Mouse (Mus musculus): ENCODE measurements at regions not wholly inside any gene's neighbourhood (a gene's known extent, or its start where the extent isn't known, plus 50 kb on each side); places are given as distances from the start of the nearest gene placed in this dataset.

DNA sequence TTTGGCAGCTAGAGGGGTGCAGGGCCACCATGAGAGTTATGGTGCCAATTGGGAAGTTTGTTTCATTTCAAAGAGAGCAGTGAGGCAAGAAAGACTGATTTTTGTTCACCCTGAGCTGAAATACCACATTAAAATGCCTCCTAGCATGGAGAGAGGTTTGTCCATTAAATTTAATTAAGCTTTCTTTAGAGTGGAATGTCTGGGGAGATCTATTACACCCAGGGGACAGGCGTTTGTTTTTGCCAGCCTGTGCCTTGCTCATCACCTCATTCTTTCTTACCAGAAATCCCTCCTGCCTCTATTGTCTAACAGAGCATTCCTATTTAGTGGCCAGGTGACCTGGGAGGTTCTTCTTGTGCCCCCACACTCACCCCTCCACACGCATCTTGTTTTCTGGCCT, 55.2 kb upstream of the Rcn1 start:
- no peak for DNase-seq

GRCm38 (mm10) chr2:105454836-105455235, 55.7 kb upstream of the Rcn1 start:
- no peak for DNase-seq

DNA sequence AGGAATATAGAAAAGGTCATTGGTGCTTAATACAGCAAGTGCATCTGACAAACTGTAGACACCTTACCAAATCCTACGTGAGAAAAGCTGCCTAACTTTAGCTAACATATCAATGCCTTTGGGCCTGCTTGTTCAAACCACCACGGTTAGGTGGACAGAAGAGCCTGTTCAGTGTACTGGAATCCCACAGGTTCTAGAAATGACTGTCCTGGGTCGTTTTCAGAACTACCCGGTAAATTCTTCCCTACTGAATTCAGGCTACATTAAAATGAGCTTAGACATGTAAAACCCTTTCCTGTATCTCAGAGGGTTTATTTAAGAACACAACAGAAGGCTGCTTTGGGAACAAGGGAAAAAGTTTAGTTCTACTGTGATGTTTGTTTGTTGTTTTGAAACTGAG, 59.5 kb upstream of the Rcn1 start:
- no peak for DNase-seq

DNA sequence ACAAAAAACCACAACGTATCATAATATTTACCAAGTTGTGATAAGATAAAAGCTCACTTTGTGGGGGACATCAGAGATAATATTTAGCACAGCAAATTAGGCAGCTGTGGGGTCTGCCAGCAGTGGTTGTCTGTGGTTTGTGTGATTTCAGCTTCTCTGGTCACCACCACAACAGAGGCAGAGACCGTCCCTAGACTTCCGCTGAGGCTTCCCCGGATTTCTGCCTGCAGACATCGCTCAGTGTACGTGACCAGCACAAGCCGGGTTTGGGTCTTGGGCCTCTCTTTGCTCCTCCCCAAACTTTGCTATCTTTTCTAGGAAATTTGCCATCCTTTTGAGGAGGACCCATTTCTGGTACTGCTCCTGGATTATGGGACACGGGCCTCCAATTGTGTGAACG, 60.4 kb upstream of the Rcn1 start:
- DNase-seq: no peak

DNA sequence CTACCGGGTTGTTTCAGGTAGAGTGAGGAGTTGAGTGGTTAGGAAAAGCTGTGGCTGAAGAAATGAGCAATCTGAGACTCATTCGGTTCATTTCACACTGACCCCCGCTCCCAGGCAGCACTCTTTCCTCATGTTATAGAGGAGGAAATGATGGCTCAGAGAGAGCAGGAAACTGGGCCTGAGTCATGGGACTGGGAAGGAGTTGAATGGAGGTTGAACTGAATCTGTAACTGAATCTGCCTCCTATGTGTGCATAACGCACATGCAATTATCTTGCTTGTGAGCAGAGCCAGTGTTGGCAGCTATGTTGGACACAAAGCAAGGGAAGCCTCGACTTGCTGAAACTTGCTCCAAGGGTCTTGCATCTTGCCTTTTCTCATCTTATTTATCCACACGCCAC, 66.5 kb upstream of the Rcn1 start:
- DNase-seq: no peak

GRCm38 (mm10) chr2:105468930-105469329, 69.8 kb upstream of the Rcn1 start:
- peak; percentile 18 for DNase-seq

- DNase-seq: no peak
Measured at GRCm38 (mm10) chr2:105476028-105476677, 77.0 kb upstream of the Rcn1 start.

DNA sequence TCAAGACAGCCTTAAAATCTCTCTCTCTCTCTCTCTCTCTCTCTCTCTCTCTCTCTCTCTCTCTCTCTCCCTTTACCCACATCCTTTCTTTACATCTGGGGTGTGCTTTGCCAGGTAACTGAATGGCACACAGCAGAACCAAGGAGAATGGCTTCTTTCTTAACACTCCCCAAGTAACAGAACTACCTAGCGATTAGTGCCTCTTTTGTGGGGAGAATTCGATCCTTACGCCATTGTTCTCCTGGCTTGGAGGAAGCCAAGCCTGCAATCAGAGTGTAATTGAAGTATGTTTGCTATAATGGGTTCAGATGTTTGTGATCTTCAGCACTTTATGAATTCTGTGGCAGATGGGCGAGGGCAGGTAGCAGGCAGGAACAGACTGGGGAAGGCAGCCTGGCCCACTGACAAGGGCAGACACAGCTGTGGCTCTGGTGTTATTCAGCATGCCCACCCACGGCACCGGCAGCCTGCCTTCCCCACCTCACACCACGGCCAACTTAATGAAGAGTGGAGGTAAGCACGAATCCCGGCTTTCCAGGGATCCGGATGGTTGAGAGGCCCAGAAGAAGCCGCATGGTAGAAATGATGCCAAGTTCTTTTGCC, 83.0 kb upstream of the Rcn1 start:
- DNase-seq: peak; percentile 6

GRCm38 (mm10) chr2:105484496-105484895, 85.4 kb upstream of the Rcn1 start:
- DNase-seq: no peak

DNA sequence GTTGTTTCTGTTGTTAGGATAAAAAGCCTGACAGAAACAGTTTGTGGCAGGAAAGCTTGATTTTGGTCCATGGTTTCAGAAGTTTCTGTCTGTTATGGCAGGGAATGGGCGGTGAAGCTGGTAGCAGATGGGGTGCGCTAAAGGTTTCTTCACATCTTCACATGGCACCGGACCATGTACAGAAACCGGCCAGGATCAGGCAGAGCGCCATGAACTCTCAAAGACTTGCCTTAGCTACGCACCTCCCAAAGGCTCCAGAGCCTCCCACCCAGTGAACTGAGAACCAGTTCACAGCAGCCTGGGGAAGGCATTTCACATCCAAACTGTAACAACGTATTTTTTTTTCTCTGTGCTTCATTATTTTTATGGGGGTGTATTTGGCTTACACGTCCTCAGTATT, 86.2 kb upstream of the Rcn1 start:
- DNase-seq: no peak

DNA sequence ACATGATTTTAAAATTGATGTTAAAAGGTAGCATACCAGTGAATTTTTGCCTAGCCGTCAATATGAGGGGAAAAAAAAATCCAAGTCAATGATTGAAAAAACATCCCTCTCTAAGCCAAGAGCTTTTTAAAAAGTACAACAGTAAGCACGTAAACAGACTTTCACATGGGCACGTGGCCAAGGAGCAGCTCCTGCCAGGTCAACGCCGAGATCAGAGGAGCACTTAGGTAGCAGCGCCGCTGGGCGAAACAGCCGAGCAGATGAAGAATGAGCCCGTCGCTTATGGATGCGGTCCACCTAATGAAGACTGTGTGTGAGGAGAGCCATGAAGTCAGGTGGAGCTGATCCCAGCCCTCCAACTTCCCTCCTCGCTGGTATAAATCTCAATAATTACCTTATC, 96.7 kb upstream of the Rcn1 start:
- DNase-seq: no peak

GRCm38 (mm10) chr2:105504197-105504596, 105.1 kb upstream of the Rcn1 start:
- DNase-seq: no peak

- no peak for DNase-seq
Measured at GRCm38 (mm10) chr2:105505554-105505953, 106.4 kb upstream of the Rcn1 start.

GRCm38 (mm10) chr2:105507160-105507559, 108.0 kb upstream of the Rcn1 start:
- DNase-seq: no peak

DNA sequence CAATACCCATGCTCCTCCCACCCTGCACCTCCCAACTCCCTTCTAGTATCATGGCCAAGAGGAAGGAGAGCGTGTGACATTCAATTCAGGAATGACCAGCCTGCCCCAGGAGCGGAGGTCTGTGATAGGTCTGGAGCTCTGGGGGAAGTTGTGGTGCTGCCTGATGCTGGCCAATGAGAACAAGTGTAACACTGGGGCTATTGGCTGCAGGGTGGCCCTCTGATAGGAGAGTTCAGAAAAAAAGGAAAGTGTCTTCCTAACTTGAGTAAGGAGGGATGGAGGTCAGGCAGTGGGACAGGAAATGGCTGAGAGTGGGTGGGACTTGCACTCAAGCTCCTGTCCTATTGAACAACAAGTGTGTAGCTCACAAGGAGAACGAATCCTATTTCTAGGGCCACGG, 111.7 kb upstream of the Rcn1 start:
- no peak for DNase-seq

DNA sequence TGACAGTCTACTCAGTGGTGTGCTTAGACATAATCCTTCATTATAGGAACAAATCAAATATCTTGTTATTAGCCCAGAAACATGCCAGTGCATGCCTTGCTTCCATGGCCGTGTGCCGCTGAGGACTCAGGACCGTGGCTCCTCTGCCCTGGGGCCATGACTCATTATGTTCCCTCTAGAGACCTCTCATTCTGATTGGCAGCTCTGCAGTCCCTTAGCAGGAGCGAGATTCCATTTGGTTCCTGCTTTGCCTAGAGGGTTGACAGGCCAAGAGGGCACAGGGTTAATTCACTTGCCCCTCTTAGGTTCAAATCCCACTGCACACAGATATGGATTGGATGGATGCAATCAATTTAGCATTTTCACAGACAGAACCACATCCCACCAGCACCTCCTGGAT, 112.6 kb upstream of the Rcn1 start:
- DNase-seq: no peak

- DNase-seq: no peak
Measured at GRCm38 (mm10) chr2:105514226-105514625, 115.1 kb upstream of the Rcn1 start.

DNA sequence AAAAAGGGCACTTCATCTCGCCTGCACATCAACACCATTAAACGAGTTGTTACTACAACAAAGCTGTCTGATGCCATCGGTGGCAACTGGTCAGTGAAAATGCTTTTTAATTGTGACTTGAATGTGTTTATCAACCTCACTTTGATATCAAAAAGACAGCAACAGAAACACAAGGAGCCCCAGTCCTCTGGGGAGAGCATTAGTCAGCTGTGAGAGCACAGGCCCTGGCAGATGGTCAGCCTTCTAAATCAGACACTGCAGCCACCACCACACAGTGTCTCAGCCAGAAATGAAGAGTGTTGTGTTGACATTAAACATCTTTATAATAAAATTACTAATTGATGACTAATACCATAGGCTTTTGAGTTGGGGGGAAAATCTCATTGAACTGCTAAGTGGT, 115.8 kb upstream of the Rcn1 start:
- DNase-seq: no peak

DNA sequence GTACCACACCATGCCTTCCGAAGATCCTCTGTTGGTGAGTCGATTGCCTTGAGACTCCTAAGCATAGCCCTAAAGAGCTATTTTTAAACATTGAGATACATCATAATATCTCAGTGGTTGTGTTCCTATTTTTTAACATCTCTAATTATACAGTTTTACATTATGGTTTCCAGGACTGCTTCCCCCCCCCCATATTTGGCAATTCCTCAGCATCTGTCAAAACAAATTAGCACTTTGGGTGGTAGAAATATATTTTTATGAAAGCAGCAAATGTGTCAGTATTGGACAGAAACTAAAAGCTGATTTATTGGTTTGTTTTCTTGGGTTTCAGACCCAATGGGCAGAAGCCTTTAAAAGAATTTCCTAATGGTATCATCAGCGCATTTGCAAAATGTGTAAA, 116.2 kb upstream of the Rcn1 start:
- no peak for DNase-seq

GRCm38 (mm10) chr2:105516267-105517133, 117.4 kb upstream of the Rcn1 start:
- no peak for DNase-seq

DNA sequence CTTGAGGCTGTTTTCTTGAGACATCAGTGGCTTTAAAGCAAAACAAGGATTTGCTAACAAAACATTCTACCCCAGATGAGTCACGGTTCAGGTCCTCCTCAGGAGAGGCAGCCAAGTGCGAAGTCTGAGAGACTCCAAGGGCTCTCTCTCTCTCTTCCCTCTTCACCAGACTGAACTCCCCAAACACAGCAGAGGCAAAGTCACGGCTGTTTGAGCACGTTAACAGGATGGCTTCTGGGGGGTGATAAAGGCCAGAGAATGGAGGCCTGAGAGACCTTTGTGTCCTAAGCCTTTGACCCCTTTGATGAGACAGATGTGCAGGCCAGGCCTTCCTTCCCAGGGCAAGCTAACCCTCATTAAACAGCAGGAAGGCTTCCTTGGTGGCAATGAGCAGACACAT, 122.7 kb upstream of the Rcn1 start:
- no peak for DNase-seq

GRCm38 (mm10) chr2:105523297-105523802, 124.2 kb upstream of the Rcn1 start:
- DNase-seq: peak; percentile 18

GRCm38 (mm10) chr2:105525111-105525610, 126.0 kb upstream of the Rcn1 start:
- DNase-seq: no peak

GRCm38 (mm10) chr2:105528535-105528934, 129.4 kb upstream of the Rcn1 start:
- DNase-seq: no peak
